Mouse (Mus musculus) megakaryocyte progenitor cell, adult 5-6 weeks (primary cell): ENCODE data around the gene Gm5148. TPM values are rescaled to one million over a fixed set of nuclear protein-coding genes. Genes with fewer than 3 reads are reported as not detected.
A peak's percentile ranks its signal among the peaks of the same experiment; 100 is the strongest.

Experiments
- ATAC-seq: replicated peaks from 2 replicates; pipeline ENCODE4 v1.8.0; 2016; ENCODE audit warnings: mild to moderate bottlenecking, moderate TSS enrichment, inconsistent platforms; ENCODE audit not compliant: poor library complexity
- total RNA-seq, 2 experiments: library from RNA; stranded (forward) in 1 of 2; stranded (reverse) in 1 of 2; fragments of 157-497, 149-512 nt in 1 of 2; fragments of 200-1000 nt in 1 of 2; gene quantifications; 2 replicates each; pipeline versions ENCODE4 v1.2.3 to v1.2.4; 2015 to 2017

The Gm5148 gene
- total RNA-seq, 2 experiments from 2014 or later: 0.52 to 25.2 TPM

DNA sequence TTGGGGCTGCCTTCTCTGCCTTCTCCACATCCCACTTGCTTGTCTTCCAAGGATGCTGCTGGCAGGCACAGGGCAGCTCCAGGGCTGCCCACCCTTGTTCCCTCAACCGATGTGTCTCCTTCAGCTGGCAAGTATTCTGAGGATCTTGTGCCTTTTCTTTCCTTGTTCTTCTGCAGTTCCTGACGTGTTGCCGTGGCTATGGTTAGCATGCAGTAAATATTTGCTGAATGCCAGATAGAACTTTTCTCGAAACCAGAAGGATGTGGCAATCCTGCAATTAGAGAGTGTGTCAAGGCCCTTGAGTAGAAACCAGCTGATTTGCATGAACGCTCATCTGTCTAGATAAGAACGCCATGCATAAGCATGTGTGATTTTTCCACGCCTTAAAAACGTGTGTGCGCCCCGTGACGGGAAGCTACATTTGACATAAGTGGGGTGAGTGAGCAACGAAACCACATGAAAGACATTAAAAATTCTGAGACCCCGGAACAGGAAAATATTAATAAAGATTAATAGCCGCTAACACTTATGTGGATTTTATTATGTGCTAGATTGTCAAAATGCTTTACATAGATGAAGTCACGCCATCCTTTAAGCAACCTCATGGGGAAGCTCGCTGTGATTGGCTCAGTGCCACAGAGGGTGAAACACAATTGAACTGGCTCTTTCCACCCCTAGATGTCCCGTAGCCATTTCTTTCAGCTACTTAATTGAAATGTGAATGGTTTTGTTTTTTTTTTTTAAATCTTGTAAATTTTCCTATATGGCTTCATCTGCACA lies 14.1 kb upstream of the Gm5148 start:
- ATAC-seq: no peak

DNA sequence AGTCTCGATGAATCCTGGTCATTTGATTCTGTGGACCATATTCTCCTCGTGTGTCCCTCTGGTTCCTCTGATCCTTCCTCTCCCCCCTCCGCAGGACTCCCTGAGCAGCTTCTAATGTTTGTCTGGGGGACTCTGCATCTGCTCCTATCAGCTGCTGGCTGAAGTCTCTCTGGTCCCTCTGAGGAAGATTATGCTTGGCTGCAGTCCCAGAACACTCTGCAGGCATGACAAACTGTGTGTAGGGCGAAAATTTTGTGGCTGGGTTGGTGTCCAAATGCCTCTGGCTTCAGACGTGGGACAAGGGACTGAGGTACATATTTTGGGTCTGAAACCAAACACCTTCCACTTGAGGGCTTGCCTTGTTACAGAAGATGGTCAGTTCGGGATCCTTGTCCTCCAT lies 13.1 kb upstream of the Gm5148 start:
- ATAC-seq: peak; percentile 87

DNA sequence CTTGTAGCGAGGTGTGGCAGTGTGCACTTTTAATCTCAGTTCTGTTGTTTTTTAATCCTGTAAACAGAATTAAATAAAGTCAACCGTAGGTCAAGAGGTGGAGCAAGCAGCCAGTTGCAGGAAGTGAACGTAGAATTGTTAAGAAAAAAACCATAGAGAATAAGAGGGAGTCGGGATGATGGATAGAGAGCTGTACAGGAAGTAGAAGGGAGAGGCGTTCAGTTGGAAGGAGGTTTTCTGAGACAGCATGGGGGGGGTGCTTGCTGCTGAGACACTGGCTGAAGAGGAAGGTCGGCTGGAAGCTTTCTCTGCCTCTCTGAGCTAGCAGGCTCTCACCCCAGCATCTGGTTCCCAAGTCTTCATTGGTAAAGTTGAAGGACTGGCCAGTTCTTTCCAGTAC lies 10.9 kb upstream of the Gm5148 start:
- ATAC-seq: no peak

DNA sequence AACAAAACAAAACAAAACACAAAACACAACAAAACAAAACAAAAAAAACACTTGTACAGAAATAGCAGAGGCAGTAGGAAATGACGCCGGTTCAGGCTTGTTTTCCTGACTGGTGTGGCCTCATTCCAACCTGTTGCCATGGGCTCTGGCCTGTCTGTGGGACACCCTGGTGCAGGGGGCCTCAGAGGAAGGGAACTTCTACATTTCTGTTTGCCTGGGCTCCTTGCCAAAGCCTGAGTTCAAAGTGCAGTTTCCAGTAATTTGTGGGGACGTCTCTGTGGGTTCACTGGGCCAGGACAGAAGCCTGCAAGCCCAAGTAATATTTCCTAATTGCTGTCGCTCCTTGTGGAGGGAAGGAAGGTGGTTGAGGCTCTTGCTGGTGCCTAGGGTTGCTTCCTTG lies 4.9 kb upstream of the Gm5148 start:
- peak; percentile 59 for ATAC-seq

DNA sequence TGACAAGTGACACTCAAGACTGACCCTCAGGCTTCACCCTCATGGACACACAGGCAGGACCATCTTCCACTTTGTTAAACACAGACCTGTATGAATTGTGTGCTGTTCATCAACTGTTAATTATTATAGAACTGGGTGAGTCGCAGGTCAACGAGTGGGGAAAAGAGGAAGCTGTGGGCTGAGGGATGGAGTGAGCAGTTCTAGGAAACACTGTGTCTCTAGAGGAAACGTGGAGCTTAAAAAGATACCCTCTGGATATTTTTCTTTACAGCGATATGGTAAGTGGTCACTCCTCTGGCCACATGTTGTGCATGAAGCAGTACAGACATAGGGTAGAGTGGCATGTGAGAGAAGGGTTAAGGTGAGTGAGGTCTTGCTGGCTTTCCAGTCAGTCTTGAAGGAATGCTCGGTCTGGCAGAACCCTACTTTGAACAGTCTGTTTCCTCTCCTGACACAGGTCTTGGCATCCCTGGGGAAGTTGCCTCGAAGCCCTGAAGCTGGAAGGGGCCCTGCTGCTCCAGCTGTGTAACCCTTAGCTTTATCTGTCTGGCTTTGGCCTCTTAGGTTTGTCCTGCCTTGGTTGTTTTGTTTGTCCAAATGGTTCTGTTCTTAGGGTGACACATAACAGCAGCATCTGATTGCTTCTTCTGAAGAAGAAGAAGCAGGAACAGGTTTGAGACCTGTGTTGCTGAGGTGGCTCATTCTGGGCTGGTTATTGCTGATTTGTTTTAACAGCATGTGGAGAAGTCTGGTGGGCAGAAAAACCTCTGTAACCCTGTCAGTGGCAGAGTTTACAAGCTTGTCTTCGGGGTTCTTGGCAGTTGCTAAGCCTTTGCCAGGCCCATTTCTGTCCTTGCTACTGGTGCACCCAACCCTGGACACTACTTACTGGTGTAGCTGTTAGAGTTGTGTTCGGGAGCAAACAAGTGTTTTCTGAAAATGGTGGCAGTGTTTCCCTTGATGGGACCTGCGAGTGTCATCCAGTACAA lies 4.1 kb upstream of the Gm5148 start:
- peak; percentile 53 for ATAC-seq

DNA sequence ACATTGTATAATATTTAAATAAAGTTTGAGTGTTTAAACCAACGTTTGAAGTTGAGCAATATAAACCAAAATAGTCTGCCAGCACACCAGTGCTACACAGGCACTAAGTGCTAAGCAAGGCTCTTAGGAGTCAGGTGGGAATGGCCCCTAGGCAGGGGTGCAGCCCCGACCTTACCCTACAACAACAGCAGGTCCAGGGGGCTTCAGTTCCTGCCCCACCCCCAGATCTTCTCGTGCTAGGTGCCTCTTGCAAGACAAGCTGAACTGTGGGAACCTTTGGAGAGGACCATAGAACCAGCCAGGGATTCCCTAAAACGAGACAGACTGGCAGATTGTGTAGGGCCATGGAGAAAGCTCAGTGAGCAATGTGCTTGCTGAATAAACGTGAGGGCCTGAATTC lies 3.1 kb upstream of the Gm5148 start:
- no peak for ATAC-seq

DNA sequence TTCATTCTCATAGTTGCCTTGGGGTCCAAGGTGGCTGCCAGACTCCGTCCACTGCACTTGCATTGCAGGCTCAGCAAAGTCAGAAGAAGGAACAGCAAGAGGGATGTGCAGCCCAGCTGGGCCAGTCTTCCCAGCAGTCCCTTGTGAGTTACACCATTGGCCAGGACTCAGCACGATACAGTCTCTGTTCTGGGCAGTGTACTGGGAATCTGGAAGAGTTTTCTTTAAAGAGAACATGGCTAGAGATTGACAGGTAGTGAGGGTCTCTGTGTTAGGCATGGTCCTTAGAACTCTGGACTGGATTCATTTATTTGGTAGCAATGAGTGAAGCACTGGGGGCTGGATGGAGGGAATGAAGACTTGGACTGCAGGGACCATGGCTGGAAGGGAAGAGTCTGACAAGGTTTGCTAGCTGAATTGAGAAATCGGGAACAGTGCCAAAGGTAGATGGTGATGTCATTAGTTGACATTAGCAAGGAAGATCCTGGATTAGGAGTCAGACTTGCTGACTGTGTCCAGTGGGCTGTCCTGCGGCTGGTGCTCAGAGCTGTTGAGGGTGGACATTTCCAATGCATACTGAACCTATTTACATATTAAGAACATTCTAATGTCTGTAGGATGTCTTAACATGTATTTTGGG lies 2.3 kb upstream of the Gm5148 start:
- ATAC-seq: no peak

DNA sequence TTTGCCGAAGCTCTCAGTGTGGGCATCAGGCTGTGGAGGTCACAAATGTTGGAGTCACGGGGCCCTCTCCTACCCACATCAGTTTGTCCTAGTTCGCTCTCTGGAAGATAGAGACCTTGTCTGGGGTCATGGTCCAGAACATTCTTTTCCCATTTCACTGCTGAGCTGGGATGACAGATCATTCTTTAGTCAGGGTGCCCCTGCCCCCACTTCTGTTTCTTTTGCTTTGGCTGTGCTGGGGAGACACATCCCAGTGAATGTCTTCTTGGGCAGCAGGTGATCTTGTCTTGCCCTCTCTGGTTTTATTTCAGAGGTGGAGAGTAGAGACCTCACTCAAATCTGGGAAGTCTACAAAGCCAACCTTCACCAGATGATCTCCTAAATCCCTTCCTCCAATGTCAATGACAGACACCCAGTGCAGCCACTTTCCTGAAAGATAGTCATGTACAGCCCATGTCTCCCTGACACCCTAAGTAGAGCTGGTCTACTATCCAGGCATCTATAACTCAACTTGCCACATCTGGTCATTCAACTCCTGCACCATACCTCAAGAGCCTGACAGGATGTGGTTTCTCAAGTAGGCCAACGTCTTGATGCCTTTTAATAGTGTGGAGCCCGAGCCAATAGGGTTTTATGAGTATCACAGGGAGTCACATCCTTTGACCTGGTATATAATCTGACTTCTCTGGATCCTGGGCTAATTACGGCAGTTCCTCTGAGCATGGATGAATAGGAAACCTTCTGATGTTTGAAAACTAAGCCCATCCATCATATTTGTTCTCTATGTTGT lies 851 bp upstream of the Gm5148 start:
- no peak for ATAC-seq

DNA sequence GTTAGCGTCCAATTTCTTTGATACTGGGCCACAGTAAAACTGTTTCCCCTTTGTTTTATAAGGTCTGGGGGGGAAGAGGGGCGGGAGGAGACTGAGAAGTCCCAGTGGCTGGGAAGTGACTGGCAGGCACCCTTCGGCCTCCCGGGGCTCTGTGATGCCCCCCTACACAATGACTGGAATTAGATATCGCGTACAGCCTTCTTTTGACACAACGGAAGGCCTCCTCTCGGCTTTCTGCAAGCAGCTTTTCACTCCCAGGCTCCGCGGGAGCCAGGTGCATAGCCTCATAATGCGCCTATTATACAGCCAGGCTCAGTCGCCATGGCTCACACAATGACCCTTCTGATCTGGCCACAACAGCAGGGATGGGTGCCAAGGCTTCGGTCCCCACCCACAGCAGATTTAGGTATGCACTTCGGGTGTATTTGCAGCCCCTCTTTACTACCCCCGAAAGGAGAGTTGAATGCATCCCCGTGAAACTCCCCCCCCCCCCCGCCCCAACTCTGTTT lies 574 bp downstream of the Gm5148 start:
- peak; percentile 16; the same call in 1 of the 2 replicates for ATAC-seq

DNA sequence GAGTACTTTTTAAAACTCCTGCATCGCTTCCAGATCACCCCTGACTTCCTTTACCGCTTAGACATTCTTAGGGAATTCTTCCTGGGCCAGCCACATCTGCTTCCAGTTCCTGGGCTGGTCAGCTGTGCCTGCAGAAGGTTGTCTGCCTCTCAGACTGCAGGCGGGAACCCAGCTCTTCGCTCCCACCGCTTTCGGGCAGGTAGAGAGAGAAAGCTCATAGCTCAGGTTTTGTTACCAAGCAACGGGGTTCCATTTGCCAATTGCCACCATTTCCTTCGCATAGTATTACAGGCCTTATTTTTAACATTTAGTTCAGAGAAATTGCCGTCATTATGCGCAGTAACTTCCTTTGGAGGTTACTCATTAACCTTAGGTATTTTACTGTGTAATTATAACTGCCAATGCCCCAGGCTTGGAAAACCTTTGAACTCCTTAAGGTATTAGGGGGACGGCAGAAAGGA lies 1.2 kb downstream of the Gm5148 start:
- no peak for ATAC-seq

DNA sequence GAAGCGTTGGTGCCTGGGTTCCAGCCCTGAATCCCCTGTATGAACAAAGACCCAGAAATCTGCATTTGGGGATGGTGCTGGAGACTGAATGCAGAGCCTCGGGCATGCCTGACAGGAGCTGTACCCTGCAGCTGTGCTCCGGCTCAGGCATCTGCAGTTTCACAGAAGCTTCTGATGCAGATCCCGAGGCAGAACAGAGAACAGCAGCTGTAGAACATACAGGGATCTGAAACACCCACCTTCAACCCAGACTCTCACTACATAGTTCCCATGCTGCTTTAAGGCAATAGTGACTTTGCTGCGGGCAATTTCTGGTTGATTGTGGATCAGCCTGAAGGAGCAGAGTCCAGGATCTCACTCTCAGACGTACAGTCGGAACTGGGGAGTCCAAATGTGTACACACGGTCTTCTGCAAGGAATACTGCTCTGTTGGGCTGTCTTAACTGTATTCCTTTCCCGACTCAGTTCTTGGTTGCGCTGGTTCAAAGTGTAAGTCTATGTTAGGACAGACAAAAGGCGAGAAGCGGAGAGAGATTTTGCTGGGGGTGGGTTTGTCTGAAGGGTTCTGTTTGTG lies 1.7 kb downstream of the Gm5148 start:
- no peak for ATAC-seq

DNA sequence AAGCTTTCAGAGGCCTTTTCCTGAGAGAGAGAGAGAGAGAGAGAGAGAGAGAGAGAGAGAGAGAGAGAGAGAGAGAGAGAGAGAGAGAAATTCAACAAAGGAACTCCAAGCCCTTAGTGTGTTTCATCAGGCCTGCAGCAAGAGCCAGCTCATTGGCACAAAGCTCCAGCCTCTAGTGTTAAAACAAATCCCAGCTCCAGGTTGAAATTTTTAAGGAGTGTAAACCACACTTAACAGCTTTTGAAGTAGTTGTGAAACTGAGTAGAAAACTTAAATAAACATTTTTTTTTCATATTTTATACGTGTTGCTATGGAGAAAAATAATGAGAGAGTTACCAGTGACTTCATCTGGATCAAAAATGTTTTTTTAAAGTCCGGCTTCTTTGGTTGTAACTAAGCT lies 7.3 kb downstream of the Gm5148 start:
- ATAC-seq: no peak

DNA sequence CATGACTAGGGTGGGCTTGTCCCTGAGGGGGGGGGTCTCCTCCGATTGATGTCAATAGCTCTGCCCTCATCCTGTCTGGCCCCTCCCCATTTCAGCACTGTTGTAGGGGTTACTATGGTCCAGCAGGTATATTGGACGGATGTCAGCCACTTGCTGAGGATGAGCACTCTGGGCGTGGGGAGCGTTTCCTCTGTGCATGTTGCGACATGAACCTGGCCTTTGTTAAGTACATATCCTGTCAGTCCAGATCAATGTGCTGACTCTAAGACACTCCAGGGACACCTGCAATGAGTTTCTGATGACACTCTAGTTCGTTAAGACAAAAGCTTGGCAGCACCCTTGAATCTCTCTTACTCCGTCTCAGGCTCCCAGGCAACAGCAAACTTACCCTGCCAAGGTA lies 8.6 kb downstream of the Gm5148 start:
- peak; percentile 46; the same call in 1 of the 2 replicates for ATAC-seq

DNA sequence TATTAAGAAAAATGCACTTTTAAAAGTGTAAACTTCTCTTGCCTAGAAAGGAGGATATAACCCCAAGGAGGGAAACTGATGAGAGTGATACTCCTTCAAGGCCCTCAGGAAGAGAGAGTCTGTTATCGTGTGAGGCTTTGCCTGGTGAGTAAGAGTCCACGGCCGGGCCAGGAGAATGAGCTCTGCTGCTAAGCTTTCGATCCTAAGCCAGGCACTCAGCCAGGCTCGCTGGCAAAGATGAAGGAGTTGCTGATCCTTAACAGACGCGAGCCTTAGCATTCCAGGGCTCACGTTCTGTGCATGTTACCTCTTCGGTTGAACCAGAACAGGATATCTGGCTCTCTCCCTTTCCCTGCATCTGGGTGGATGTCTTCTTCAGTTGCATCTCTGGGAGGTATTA lies 11.8 kb downstream of the Gm5148 start:
- ATAC-seq: no peak

DNA sequence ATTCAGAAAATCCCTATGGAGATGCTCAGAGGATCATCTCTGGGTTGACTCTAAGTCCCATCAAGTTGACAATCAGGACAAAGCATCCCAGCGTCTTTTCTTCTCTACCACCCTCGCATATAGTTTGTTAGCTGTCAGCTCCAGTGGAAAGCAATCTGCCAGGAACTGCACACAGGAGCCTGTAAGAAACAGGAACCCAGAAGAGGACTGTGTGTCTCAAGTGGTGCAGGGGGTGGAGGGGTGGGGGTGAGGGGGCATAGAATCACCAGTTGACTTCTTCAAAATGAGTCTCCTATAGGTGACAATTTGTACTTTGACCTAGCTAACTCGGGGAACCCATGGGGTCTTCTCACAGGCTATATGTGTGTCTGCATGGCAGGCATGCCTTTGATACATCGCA lies 12.7 kb downstream of the Gm5148 start:
- ATAC-seq: peak; percentile 42; the same call in 1 of the 2 replicates

DNA sequence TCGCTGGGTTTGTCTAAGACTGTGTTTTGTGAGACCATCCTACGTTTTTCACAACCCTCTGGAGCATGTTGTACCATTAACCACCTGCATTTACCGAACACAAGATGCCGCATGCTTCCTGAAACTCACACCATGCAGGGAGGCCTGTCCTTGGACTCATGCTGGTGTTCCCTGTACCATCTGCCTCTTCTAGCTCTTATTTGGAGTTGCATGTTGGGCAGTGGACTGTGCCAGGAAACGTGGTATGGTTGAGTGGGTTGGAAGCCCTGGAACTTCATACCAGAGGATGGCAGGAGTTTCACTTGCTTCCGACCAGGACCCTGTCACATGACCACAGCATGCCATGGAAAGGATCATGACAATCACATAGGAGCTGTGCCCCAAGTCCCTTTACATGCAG lies 16.5 kb downstream of the Gm5148 start:
- no peak for ATAC-seq

DNA sequence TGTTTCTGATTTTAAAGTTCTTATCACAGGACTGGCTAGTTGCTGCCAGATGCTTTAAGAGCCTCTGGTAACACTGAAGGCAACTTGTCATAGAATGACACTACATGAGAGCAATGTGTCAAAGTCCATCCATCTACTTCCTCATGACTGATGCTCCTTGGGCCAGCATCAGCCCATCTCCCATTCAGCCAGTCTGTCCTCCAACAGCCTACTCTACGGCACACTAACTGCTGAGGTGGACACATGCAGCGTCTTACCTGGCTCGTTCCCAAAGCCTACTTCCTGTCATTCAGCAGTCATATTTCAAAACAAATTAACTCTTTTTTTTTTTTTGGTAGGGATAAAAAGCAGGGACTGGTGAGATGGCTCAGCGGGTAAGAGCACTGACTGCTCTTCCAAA lies 17.9 kb downstream of the Gm5148 start:
- ATAC-seq: 0 out of 2 replicates have a peak, but pooled peaks have one; percentile 25

DNA sequence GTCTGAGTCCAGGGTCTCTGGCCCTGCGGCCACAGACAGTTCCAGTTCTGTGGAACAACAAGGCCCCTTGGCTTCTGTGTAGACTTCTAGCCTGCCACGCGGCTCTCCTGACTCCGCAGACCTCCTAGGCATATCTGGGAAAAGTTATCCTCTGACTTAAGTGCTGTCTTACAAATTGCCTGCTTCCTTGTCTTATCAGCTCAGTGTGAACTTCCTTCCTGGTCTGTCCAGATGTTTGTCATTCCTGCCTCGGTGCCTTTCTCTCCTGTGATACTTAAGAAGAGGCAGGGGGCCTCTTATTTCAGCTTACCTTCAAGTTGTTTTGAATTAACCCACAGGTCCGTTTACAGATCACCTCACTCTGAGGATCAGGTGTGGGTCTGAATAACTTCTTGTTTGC lies 18.9 kb downstream of the Gm5148 start:
- ATAC-seq: no peak

DNA sequence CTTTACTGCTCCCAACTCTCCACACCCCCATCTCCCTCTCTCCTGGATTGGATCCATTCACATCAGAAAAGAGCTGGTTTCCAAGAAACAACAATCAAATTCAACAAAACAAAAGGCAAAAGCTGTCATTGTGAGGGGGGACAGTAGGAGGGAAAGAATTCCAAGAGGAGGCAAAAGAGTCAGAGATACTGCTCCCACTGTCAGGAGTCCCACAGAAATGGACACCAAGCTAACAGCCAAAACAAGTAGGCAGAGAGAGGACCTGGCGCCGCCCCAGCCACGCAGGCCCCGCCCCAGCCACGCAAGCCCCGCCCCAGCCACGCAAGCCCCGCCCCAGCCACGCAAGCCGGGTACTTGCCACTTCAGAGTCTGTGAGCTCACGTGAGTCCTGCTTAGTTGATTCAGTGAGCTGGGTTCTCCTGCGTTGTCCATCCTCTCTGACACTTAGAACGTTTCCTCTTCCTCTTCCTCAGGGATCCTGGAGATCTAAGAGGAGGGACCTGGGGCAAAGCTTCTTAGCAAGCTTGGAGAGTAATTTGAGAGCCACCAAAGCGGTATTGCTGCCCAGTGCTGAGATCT lies 19.5 kb downstream of the Gm5148 start:
- peak; percentile 85 for ATAC-seq

DNA sequence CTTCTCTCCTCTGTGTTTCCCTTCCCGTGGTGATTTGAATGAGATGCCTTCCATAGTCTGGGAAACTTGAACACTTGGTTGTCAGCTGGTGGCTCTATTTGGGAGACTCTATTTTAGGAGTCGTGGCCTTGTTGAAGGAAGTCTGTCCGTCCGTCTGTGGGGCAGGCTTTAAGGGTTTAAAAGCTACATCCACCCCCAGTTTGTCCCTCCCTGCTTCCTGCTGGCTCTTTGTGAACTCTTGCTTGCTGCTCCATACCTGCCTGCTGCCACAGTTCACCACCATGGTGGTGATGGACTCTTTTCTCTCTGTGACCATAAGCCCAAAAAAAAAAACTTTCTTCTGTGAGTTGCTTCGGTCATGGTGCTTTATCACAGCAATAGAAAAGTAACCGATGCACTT lies 21.2 kb downstream of the Gm5148 start:
- ATAC-seq: no peak
